Mouse (Mus musculus): ENCODE data around the gene Actr8.

The Actr8 gene

GRCm38 (mm10) chr14:29996000-29996751, 18.0 kb downstream of the Actr8 start:
- DNase-seq, result peak; percentile 83

GRCm38 (mm10) chr14:29997345-29997744, 19.2 kb downstream of the Actr8 start:
- DNase-seq, result no peak

GRCm38 (mm10) chr14:29998747-29999474, 20.8 kb downstream of the Actr8 start:
- no peak for DNase-seq

- DNase-seq, result no peak
These were observed 21.3 kb downstream of the Actr8 start for GRCm38 (mm10) chr14:29999475-29999811.

- peak; percentile 89 for DNase-seq
These were observed 30.8 kb downstream of the Actr8 start, which contains the start of the genes Il17rb and Chdh for GRCm38 (mm10) chr14:30008733-30009575. Gene Il17rb (minus strand): TSS chr14:30008896. Gene Chdh (plus strand): TSS chr14:30009023.

GRCm38 (mm10) chr14:30009864-30010560, 31.9 kb downstream of the Actr8 start:
- peak; percentile 97 for DNase-seq

GRCm38 (mm10) chr14:30011886-30012560, 33.9 kb downstream of the Actr8 start:
- peak; percentile 94 for DNase-seq

- no peak for DNase-seq
These were observed 36.4 kb downstream of the Actr8 start for GRCm38 (mm10) chr14:30014487-30014886.

- no peak for DNase-seq
These were observed 36.9 kb downstream of the Actr8 start for GRCm38 (mm10) chr14:30015008-30015407.

GRCm38 (mm10) chr14:30016666-30017065, 38.5 kb downstream of the Actr8 start:
- no peak for DNase-seq

- peak; percentile 67 for DNase-seq
These were observed 39.8 kb downstream of the Actr8 start for GRCm38 (mm10) chr14:30017794-30018462.

- peak; percentile 63 for DNase-seq
These were observed 40.3 kb downstream of the Actr8 start for GRCm38 (mm10) chr14:30018463-30018801.

- DNase-seq, result peak; percentile 69
These were observed 40.7 kb downstream of the Actr8 start for GRCm38 (mm10) chr14:30018846-30019245.

GRCm38 (mm10) chr14:30019375-30019774, 41.2 kb downstream of the Actr8 start:
- peak; percentile 84 for DNase-seq

GRCm38 (mm10) chr14:30019792-30020575, 41.8 kb downstream of the Actr8 start:
- no peak for DNase-seq

GRCm38 (mm10) chr14:30022471-30022870, 44.3 kb downstream of the Actr8 start:
- DNase-seq, result no peak

- no peak for DNase-seq
These were observed 46.2 kb downstream of the Actr8 start for GRCm38 (mm10) chr14:30024387-30024786.

- DNase-seq, result no peak
These were observed 49.2 kb downstream of the Actr8 start for GRCm38 (mm10) chr14:30027378-30027777.

GRCm38 (mm10) chr14:30033405-30033804, 55.3 kb downstream of the Actr8 start:
- DNase-seq, result no peak

GRCm38 (mm10) chr14:30038431-30038830, 60.3 kb downstream of the Actr8 start:
- no peak for DNase-seq

- DNase-seq, result no peak
These were observed 61.3 kb downstream of the Actr8 start for GRCm38 (mm10) chr14:30039413-30039812.

Data from kidney, adult 11 months (tissue).